Mouse (Mus musculus) common myeloid progenitor, adult 5-6 weeks (primary cell): ENCODE data around the gene H3f3a. TPM values are rescaled to one million over a fixed set of nuclear protein-coding genes. Genes with fewer than 3 reads are reported as not detected.
"Not testable (repeated sequence)": the region's sequence is repeated elsewhere in the genome, so short reads cannot be mapped to it uniquely, and the experiment has no call there.

Experiments used
- ATAC-seq: replicated peaks from 2 replicates; pipeline ENCODE4 v1.8.0; 2016; ENCODE audit warnings: low read depth, mild to moderate bottlenecking, moderate TSS enrichment, inconsistent platforms; ENCODE audit not compliant: poor library complexity, severe bottlenecking
- total RNA-seq: library from RNA; stranded (forward); fragments of 200-1000, 187-1606 nt; gene quantifications from 2 replicates; pipeline ENCODE4 v1.2.3, GENCODE M21; 2017

Gene H3f3a
- total RNA-seq = 1,892 and 2,280 TPM in 2 replicates

GRCm38 (mm10) chr1:180813885-180814740 is at the start of gene H3f3a:
Gene H3f3a (minus strand): TSS chr1:180813943.
- ATAC-seq = peak; percentile 22

- ATAC-seq = no peak
Measured at GRCm38 (mm10) chr1:180860030-180860429, 46.3 kb upstream of the H3f3a start.

- no peak for ATAC-seq
Measured at GRCm38 (mm10) chr1:180858763-180859162, 45.0 kb upstream of the H3f3a start.

GRCm38 (mm10) chr1:180850316-180851270 is 36.9 kb upstream of the H3f3a start, which contains the start of gene Sde2:
Gene Sde2 (plus strand): TSS chr1:180851127.
- peak; percentile 72 for ATAC-seq

GRCm38 (mm10) chr1:180849701-180850301 is 36.1 kb upstream of the H3f3a start:
- no peak for ATAC-seq

GRCm38 (mm10) chr1:180848511-180849241 is 34.9 kb upstream of the H3f3a start:
- peak; percentile 34 for ATAC-seq

GRCm38 (mm10) chr1:180848114-180848510 is 34.4 kb upstream of the H3f3a start:
- peak; percentile 46 for ATAC-seq

- no peak for ATAC-seq
Measured at GRCm38 (mm10) chr1:180841561-180842300, 28.0 kb upstream of the H3f3a start.

- ATAC-seq = no peak
Measured at GRCm38 (mm10) chr1:180839201-180839910, 25.6 kb upstream of the H3f3a start.

- no peak for ATAC-seq
Measured at GRCm38 (mm10) chr1:180838014-180838413, 24.3 kb upstream of the H3f3a start.

- ATAC-seq = no peak
Measured at GRCm38 (mm10) chr1:180837186-180837585, 23.4 kb upstream of the H3f3a start.

- not testable (repeated sequence) for ATAC-seq
Measured at GRCm38 (mm10) chr1:180836467-180836866, 22.7 kb upstream of the H3f3a start.

GRCm38 (mm10) chr1:180835273-180836015 is 21.7 kb upstream of the H3f3a start:
- ATAC-seq = peak; percentile 93

GRCm38 (mm10) chr1:180830588-180831346 is 17.0 kb upstream of the H3f3a start:
- ATAC-seq = no peak

- no peak for ATAC-seq
Measured at GRCm38 (mm10) chr1:180830175-180830574, 16.4 kb upstream of the H3f3a start.

GRCm38 (mm10) chr1:180829775-180830174 is 16.0 kb upstream of the H3f3a start:
- peak; percentile 74 for ATAC-seq

- peak; percentile 78 for ATAC-seq
Measured at GRCm38 (mm10) chr1:180826634-180827033, 12.9 kb upstream of the H3f3a start.
